Mouse (Mus musculus) v-Abl transformed pro-B cells (cell line): ENCODE measurements around the gene Snx5.

Experiments used
- in situ Hi-C, 2 experiments: fragments of 400-800 bp; cut with MboI; formaldehyde crosslinking; loops; one replicate each; pipeline ENCODE4 v1.15.1; 2025; ENCODE audit not compliant: unreplicated experiment in 2 of 2

The Snx5 gene

GRCm38 (mm10) chr2:144270507-144271420 is at the start of gene Snx5, which contains the start of gene Mgme1:
Snx5 (minus strand) TSS chr2:144270906.
Mgme1 (plus strand) TSS chr2:144270663.
- in situ Hi-C loops: loop anchor here in 1 of 2 experiments (10.0 kb wide), 1 partner anchor 156 kb away; no protein-coding TSS in a partner anchor

GRCm38 (mm10) chr2:144311372-144311771 is 40.7 kb upstream of the Snx5 start:
- in situ Hi-C loops: loop anchor here (10.0 to 25.0 kb wide), 2 partner anchors 1187 to 1199 kb away; no protein-coding TSS in a partner anchor

DNA sequence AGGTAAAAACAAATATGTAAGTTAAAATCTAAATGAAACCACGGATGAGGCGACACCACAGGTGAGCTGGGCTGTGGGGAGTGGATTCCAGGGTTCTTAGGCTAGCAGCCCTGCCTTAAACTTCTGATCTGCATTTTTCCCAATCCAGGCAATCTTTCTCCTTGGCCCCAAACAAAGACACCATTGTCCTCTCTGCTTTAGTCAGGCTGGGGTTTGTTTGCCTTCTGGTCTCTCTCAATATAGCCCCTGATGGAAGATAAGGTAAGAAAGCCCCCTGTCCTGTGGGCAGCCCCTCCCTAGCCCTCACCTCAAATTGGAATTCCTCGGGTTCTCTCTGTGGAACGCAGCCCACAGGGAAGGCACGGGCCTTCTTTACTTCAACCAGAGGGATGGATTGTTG is 39.6 kb upstream of the Snx5 start:
- in situ Hi-C loops: loop anchor here (10.0 to 25.0 kb wide), 2 partner anchors 1185 to 1198 kb away; no protein-coding TSS in a partner anchor

GRCm38 (mm10) chr2:144308561-144308960 is 37.9 kb upstream of the Snx5 start:
- in situ Hi-C loops: loop anchor here in 1 of 2 experiments (25.0 kb wide), 1 partner anchor 1196 kb away; no protein-coding TSS in a partner anchor

DNA sequence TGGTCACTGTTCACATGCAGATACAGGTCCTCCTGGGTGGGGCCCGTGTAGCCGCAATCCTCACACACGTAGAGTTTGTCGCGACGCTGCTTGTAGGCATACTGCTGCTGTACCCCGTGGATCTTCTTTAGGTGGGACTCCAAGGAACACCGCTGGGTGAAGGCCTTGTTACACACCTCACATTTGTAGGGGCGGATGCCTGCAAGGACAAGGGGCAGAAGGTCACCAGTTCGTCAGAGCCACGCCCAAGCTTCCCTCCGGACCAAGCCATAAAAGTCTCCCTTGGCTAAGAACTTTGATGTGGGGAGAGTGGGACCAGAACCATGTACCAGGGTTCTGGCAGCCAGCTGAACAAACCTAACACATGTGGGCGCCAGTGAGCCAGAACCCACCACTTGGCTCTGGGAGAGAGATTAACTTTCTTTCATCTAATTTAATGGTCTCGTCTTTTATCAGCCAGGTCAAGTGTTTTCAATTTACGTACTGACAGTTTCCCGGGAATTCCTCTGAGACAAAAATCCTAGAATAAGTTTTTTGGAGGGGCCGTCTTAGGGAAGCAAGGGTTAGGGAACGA is 35.1 kb upstream of the Snx5 start:
- in situ Hi-C loops: loop anchor here in 1 of 2 experiments (25.0 kb wide), 1 partner anchor 1194 kb away; no protein-coding TSS in a partner anchor

DNA sequence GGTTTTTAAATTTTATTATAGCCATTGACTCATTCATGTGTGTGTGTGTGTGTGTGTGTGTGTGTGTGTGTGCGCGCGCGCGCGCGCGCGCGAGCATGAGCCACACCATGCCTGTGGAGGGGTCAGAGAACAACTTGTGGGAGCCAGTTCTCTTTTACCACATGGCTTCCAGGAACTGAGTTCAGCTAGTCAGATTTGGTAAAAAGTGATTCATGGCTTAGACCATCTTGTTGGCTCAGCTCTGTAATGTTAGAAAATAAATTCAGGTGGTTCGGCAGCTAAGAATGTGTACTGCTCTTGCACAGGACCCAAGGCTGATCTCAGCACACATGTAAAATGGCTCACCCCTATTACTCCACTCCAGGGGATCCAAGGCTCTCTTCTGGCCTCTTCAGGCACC is 30.4 kb upstream of the Snx5 start:
- in situ Hi-C loops: loop anchor here in 1 of 2 experiments (25.0 kb wide), 1 partner anchor 1189 kb away; no protein-coding TSS in a partner anchor

- in situ Hi-C loops: loop anchor here (5.0 to 25.0 kb wide), 3 partner anchors 52 to 1188 kb away; no protein-coding TSS in a partner anchor
Measured at GRCm38 (mm10) chr2:144299749-144300669, 29.3 kb upstream of the Snx5 start.

- in situ Hi-C loops: loop anchor here (5.0 to 10.0 kb wide), 2 partner anchors 57 to 290 kb away; no protein-coding TSS in a partner anchor
Measured at GRCm38 (mm10) chr2:144295145-144295735, 24.5 kb upstream of the Snx5 start.

DNA sequence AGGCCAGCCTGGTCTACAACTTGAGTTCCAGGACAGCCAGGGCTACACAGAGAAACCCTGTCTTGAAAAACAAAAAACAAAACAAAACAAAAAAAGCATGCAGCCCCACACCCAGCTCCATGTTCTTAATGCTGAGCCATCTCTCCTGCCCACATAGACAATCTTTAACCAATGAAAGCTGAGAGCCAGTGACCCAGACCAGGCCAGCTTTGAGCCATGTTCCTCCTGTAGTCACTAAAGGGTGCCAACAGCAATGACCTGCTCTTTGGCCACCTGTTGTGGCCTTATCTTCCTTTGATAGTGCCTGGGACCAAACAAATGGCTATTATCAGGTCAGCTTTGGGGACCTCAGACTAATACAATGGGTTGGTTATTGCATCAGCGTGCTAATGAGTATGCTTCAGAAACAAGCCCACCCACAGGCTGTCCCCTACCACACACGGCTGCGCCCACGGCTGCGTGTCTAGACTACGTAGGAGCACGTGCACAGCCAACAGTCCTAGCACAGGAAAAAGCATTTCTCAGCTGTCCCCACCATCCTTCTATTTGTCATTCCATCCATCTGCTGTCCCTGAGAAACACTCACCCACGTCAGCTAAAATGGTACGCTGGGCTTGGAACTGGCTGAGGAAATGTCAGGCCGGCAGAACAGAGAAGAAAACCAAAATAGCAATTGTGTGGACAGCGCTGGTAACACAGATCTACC is 21.0 kb upstream of the Snx5 start:
- in situ Hi-C loops: loop anchor here in 1 of 2 experiments (10.0 kb wide), 1 partner anchor 287 kb away; no protein-coding TSS in a partner anchor

DNA sequence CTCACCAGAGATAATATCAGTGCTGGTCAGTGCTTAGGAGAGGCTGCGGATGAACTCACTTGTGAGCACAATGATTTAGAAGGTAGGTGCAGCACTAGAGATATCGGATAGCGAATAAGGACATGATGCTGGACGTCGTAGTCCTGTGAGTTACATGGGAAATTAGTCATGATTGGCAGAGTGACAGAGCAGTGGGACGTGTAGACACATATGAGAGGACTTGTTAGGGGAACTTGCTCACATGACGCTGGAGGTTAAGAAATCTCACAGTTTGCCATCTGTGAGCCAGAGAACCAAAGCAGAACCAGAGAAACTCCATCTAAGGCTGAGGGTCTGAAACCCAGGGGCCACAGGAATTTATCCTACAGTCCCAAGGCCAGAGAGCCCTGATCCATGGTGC is 19.6 kb upstream of the Snx5 start:
- in situ Hi-C loops: loop anchor here in 1 of 2 experiments (10.0 kb wide), 1 partner anchor 286 kb away; no protein-coding TSS in a partner anchor

DNA sequence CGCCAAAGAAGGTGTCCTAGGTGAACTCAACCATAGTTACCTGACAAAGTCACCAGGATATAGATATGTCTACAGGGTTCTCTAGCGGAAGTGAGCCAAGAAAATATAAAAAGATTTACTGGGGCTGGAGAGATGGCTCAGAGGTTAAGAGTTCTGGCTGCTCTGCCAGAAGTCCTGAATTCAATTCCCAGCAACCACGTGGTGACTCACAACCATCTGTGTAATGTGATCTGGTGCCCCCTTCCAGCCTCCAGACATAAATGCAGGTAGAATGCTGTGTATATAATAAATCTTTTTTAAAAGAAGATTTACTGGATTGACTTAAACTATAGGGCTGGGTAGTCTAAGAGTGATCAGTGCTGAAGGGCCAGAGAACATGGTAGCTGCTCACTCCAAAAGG is 10.7 kb upstream of the Snx5 start:
- in situ Hi-C loops: loop anchor here (10.0 kb wide), 2 partner anchors 47 to 417 kb away; partner anchors contain the start of gene Bfsp1 (in 1 of the 2)

DNA sequence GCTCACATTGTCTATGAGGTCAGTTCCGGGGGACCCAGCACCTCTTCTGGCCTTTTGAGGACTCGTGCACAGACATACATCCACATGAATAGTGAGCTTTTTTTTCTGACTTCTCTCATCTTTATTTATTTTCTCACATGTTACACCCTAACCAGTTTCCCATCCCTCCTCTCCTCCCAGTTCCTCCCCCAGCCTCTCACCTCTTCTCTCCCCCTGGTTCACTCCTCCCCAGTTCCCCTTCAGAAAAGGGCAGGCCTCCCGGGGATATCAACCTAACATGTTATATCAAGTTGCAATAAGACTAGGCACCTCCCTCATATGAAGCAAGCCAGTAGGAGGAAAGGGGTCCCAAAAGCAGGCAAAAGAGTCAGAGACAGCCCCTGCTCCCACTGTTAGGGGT is 9.9 kb upstream of the Snx5 start:
- in situ Hi-C loops: loop anchor here (10.0 kb wide), 2 partner anchors 46 to 416 kb away; partner anchors contain the start of gene Bfsp1 (in 1 of the 2)

DNA sequence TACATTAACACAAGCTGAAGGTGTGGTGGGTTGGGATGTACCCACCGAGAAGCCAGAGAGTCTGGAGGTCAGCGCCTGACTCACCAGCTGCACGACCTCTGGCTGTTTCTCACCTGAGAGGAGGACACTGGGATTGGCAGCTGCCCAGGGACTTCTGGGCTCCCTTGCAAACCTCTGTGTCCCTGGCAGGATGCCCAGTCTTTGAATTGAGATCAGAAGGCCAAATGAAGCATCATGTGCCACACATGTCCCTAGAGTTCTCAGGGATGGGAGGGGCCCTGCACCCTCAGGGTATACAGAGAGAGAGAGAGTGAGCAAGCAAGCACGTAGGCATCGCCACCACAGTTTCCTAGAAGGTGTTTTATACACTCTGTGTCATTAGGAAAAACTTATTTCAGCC is 9.0 kb upstream of the Snx5 start:
- in situ Hi-C loops: loop anchor here (10.0 kb wide), 3 partner anchors 45 to 415 kb away; partner anchors contain the start of gene Bfsp1 (in 1 of the 2)

- in situ Hi-C loops: loop anchor here in 1 of 2 experiments (10.0 kb wide), 1 partner anchor 162 kb away; no protein-coding TSS in a partner anchor
Measured at GRCm38 (mm10) chr2:144276885-144277284, 6.2 kb upstream of the Snx5 start.

GRCm38 (mm10) chr2:144274741-144275140 is 4.0 kb upstream of the Snx5 start:
- in situ Hi-C loops: loop anchor here in 1 of 2 experiments (10.0 kb wide), 1 partner anchor 160 kb away; no protein-coding TSS in a partner anchor

DNA sequence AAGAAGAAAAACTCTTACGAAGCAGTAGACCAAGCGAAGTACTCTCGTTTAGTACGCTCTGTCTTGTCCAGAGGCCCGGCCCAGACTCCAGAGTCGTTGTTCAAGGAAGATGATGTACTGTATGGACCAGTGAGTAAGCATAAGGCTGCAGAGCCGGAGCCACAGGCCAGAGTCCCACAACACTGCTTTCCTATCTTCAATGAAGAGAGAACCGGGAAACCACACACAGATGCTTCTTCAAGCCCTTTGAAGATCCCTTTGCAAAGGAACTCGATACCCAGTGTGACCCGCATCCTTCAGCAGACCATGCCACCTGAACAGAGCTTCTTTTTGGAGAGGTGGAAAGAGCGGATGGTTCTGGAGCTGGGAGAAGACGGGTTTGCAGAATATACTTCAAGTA is 1.4 kb upstream of the Snx5 start:
- in situ Hi-C loops: loop anchor here in 1 of 2 experiments (10.0 kb wide), 1 partner anchor 157 kb away; no protein-coding TSS in a partner anchor

DNA sequence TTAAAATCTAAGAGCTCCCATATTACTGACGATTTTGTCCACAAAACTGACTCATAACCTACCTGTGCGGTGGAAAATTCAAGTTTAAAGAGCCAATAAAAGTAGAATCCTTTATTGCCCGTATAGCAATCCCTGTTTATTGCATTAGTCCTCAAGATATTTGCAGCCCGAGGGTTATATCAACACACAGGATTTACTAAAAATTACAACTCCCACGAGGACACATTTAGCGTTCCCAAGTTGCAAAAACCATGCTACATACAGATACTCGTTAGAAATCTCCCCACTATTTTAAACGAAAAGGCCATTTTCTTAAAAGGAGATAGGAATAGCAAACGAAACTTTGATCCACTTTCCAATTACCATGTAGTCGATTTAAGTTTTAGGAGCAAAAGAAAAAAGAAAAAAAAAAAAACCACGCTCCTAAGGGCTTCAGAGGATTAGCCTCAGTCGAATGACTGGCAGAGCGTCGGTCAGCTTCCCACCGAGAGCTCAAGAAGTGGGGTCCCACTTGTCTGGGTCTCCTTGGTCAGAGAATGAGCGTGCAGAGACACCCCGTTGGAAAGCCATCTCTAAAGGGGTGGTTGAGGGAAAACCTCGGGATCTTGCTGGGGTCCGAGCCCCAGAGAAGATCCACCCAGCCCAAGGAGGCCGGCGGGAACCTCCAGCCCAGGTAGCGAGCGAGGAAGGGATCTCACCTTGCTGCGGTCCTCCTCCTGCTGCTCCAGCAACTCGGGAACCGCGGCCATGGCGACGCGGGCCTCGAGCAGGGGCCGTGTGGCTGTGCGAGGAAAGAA is 829 bp downstream of the Snx5 start:
- in situ Hi-C loops: loop anchor here in 1 of 2 experiments (5.0 to 10.0 kb wide), 4 partner anchors 38 to 265 kb away; no protein-coding TSS in a partner anchor
